Comparison of ENCODE assay signal across 1 mouse cellular context in the genomic region with DNA sequence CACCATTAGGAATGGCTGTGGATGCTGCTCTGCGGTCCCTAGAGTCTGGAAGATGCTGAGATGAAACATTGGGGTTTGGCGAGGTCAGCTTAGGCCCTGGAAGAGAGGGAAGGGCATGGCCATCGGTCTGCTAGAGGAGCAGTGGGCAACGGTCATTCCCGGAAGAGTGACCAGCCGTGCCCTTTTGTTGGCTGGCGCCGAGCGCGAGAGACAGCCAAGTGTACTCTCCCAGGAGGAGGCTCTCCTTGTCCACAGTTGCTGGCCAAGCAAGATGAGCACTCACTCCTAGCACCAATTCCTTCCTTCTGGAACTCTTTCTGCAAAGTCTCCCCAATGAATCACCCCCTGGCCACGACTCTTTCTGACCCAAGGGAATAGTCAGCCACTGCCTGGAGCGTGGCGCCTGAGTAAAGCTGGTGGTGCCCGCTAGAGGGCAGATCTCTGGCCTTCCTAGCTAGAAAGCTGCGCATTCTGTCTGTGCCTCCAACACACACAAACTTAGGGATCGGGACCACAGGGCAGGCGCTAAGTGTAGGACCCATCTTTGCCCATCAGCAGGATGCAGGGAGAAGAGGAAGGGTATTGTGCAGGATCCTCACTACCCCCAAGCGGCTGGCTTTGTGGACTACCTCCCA.
TF ChIP-seq lines count a peak whose summit lies in the region.

No protein-coding gene starts in this region.

TF ChIP-seq in ES-E14, 5 proteins besides CTCF, POLR2A, EP300 and RAD21:
- no peak for TF ChIP-seq MAFK (IDR thresholded peaks at IDR 0.05; ENCODE audit: insufficient read depth, low read depth, low read length)
- no peak for TF ChIP-seq ZNF384 (IDR thresholded peaks at IDR 0.05; ENCODE audit: low read depth, low read length)
- TF ChIP-seq ZC3H11A (IDR thresholded peaks at IDR 0.05; ENCODE audit: borderline replicate concordance, low read depth, low read length) = peak; percentile 20; the same call in 1 of the 2 replicates
- no peak for TF ChIP-seq CHD2 (IDR thresholded peaks at IDR 0.05; ENCODE audit: low read depth, low read length)
